Mouse (Mus musculus): Measurements from ENCODE around the gene Tnni1. TPM values are rescaled to one million over a fixed set of nuclear protein-coding genes. Genes with fewer than 3 reads are reported as not detected.

Tnni1 gene
- 2,290 and 3,821 TPM in 2 replicates for polyA plus RNA-seq (2016; fragmentation: Nextera tagmentation; extraction: Ambion mirVana)

GRCm38 (mm10) chr1:135778780-135779535 lies at the start of gene Tnni1:
TSS of gene Tnni1 (plus strand) at chr1:135779434.
- Histone ChIP-seq H3K27me3 (ENCODE audit: insufficient read depth, poor library complexity, severe bottlenecking) (0 out of 2 replicates have a peak, but pooled peaks cover 10% of the 10 kb centered on the region), H3K27ac (peak within 1 kb of the TSS; percentile 67), H3K9me3 (no peaks in the 10 kb centered on the region), H3K36me3 (no peaks in the 10 kb centered on the region), H3K4me1 (peaks cover 42% of the 10 kb centered on the region), H3K4me3 (peak within 1 kb of the TSS; percentile 24; the same call in 1 of the 2 replicates)
- no peak for DNase-seq (ENCODE audit: low spot score)
- WGBS: 28% methylated on average over 22 of the region's 22 CpGs

- peaks cover 70% of the 10 kb centered on the region for H3K4me1 ChIP-seq
- H3K27ac ChIP-seq: peak overlapping the region; percentile 90
- no peaks in the 10 kb centered on the region for H3K27me3 ChIP-seq (ENCODE audit: insufficient read depth, poor library complexity, severe bottlenecking)
- DNase-seq (ENCODE audit: low spot score): no peak
- peak overlapping the region; percentile 82 for H3K4me3 ChIP-seq
- WGBS: 8% methylated on average over 4 of the region's 4 CpGs
- peaks cover 4% of the 10 kb centered on the region; the same call in 1 of the 2 replicates for H3K36me3 ChIP-seq
- no peaks in the 10 kb centered on the region for H3K9me3 ChIP-seq
These were observed 49.4 kb upstream of the Tnni1 start for GRCm38 (mm10) chr1:135729821-135730220.

GRCm38 (mm10) chr1:135730296-135730695 lies 48.9 kb upstream of the Tnni1 start:
- Histone ChIP-seq H3K9me3 (no peaks in the 10 kb centered on the region), H3K36me3 (peaks cover 4% of the 10 kb centered on the region; the same call in 1 of the 2 replicates), H3K27me3 (ENCODE audit: insufficient read depth, poor library complexity, severe bottlenecking) (no peaks in the 10 kb centered on the region), H3K4me1 (peaks cover 75% of the 10 kb centered on the region), H3K4me3 (peak overlapping the region; percentile 82), H3K27ac (peak overlapping the region; percentile 90)
- WGBS: 23% methylated on average over 3 of the region's 3 CpGs
- no peak for DNase-seq (ENCODE audit: low spot score)

GRCm38 (mm10) chr1:135731393-135731792 lies 47.8 kb upstream of the Tnni1 start:
- Histone ChIP-seq H3K36me3 (peaks cover 4% of the 10 kb centered on the region; the same call in 1 of the 2 replicates), H3K4me3 (peak overlapping the region; percentile 82), H3K27ac (peak overlapping the region; percentile 90), H3K9me3 (no peaks in the 10 kb centered on the region), H3K27me3 (ENCODE audit: insufficient read depth, poor library complexity, severe bottlenecking) (no peaks in the 10 kb centered on the region), H3K4me1 (peaks cover 81% of the 10 kb centered on the region)
- 19% methylated on average over 7 of the region's 7 CpGs for WGBS
- DNase-seq (ENCODE audit: low spot score): no peak

GRCm38 (mm10) chr1:135731897-135732684 lies 47.1 kb upstream of the Tnni1 start:
- WGBS: 26% methylated on average over 11 of the region's 11 CpGs
- Histone ChIP-seq H3K27ac (peak overlapping the region; percentile 90), H3K36me3 (peaks cover 11% of the 10 kb centered on the region; the same call in 1 of the 2 replicates), H3K4me1 (peaks cover 86% of the 10 kb centered on the region), H3K4me3 (peak overlapping the region; percentile 82), H3K27me3 (ENCODE audit: insufficient read depth, poor library complexity, severe bottlenecking) (no peaks in the 10 kb centered on the region), H3K9me3 (no peaks in the 10 kb centered on the region)
- peak; percentile 92 for DNase-seq (ENCODE audit: low spot score)

GRCm38 (mm10) chr1:135734225-135734937 lies 44.9 kb upstream of the Tnni1 start:
- H3K36me3 ChIP-seq: peaks cover 18% of the 10 kb centered on the region; the same call in 1 of the 2 replicates
- WGBS: 16% methylated on average over 6 of the region's 7 CpGs

GRCm38 (mm10) chr1:135735460-135735859 lies 43.8 kb upstream of the Tnni1 start:
- Histone ChIP-seq H3K36me3 (peaks cover 22% of the 10 kb centered on the region), H3K4me1 (peaks cover 95% of the 10 kb centered on the region), H3K4me3 (peak overlapping the region; percentile 23; the same call in 1 of the 2 replicates), H3K9me3 (no peaks in the 10 kb centered on the region), H3K27ac (peak overlapping the region; percentile 90), H3K27me3 (ENCODE audit: insufficient read depth, poor library complexity, severe bottlenecking) (no peaks in the 10 kb centered on the region)
- DNase-seq (ENCODE audit: low spot score): no peak
- WGBS: 30% methylated on average over 6 of the region's 6 CpGs

More at GRCm38 (mm10) chr1:135734225-135734937, 44.9 kb upstream of the Tnni1 start:
- no peak for DNase-seq (ENCODE audit: low spot score)
- H3K27ac ChIP-seq: peak overlapping the region; percentile 90
- H3K4me1 ChIP-seq: peaks cover 95% of the 10 kb centered on the region
- H3K4me3 ChIP-seq: peak overlapping the region; percentile 23; the same call in 1 of the 2 replicates
- H3K9me3 ChIP-seq: no peaks in the 10 kb centered on the region
- no peaks in the 10 kb centered on the region for H3K27me3 ChIP-seq (ENCODE audit: insufficient read depth, poor library complexity, severe bottlenecking)

- Histone ChIP-seq H3K4me3 (no peak overlapping the region), H3K27ac (peak overlapping the region; percentile 77; the same call in 1 of the 2 replicates), H3K4me1 (peaks cover 44% of the 10 kb centered on the region), H3K9me3 (no peaks in the 10 kb centered on the region), H3K36me3 (peaks cover 67% of the 10 kb centered on the region), H3K27me3 (ENCODE audit: insufficient read depth, poor library complexity, severe bottlenecking) (no peaks in the 10 kb centered on the region)
- DNase-seq (ENCODE audit: low spot score): no peak
- 87% methylated on average over 7 of the region's 7 CpGs for WGBS
These were observed 34.2 kb upstream of the Tnni1 start for GRCm38 (mm10) chr1:135744987-135745386.

DNA sequence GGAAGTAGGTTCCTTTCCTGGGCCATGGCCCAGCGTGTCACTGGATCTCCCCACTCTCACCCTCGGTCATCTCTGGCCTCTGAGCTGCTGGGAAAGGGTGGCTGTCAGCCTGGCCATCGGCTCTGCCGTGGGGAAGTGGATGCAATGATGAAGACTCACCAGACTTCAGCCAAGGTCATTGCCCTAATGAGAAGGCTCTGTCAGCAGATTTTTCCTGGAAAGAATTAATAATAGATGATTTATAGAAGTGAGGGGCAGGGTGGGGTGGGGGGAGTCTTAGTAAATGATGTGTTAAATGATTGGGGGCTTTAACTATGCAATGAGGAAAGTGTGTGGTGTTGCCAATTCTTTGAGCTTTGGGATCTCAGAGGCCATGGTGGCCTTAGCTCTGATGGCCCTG lies 33.0 kb upstream of the Tnni1 start:
- 84% methylated on average over 4 of the region's 4 CpGs for WGBS
- Histone ChIP-seq H3K27me3 (ENCODE audit: insufficient read depth, poor library complexity, severe bottlenecking) (no peaks in the 10 kb centered on the region), H3K36me3 (peaks cover 78% of the 10 kb centered on the region), H3K9me3 (no peaks in the 10 kb centered on the region), H3K27ac (no peak overlapping the region), H3K4me1 (peaks cover 33% of the 10 kb centered on the region), H3K4me3 (no peak overlapping the region)
- no peak for DNase-seq (ENCODE audit: low spot score)

DNA sequence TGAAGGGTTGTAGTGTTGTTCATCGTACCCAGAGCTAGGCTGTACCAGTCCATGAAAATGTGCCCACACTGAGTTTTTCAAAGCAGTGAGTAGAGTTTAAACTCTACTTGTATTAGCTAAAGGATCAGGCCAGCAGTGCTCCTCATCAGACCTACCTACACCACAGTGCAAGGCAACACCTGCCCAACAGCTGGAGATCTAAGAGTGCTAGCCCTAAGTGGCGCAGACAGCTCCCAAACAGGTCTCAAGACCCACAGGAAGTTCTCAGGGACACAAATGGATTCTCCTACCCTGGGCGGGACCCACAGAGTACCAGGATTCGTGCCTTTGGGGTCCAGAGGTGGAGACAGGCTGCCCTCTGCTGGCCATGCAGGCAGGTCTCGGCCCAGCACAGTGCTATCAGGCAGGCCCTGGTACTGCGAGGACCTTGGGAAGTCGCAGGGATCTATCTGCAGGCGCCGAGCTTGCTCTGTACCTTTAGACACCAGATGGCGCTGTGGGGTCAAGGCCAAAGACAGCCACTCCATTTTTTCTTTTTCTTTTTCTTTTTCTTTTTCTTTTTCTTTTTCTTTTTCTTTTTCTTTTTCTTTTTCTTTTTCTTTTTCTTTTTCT lies 26.4 kb upstream of the Tnni1 start:
- peak overlapping the region; percentile 24; the same call in 1 of the 2 replicates for H3K27ac ChIP-seq
- WGBS: 13% methylated on average over 10 of the region's 10 CpGs
- peak; percentile 97 for DNase-seq (ENCODE audit: low spot score)

GRCm38 (mm10) chr1:135755287-135755686 lies 23.9 kb upstream of the Tnni1 start:
- H3K4me1 ChIP-seq: peaks cover 17% of the 10 kb centered on the region
- no peak overlapping the region for H3K4me3 ChIP-seq
- no peak for DNase-seq (ENCODE audit: low spot score)
- H3K27me3 ChIP-seq (ENCODE audit: insufficient read depth, poor library complexity, severe bottlenecking): no peaks in the 10 kb centered on the region
- H3K36me3 ChIP-seq: peaks cover 21% of the 10 kb centered on the region
- WGBS: 54% methylated on average over 9 of the region's 9 CpGs
- no peaks in the 10 kb centered on the region for H3K9me3 ChIP-seq
- no peak overlapping the region for H3K27ac ChIP-seq

More for the DNA sequence above, 26.4 kb upstream of the Tnni1 start:
- peaks cover 17% of the 10 kb centered on the region for H3K4me1 ChIP-seq
- H3K4me3 ChIP-seq: no peak overlapping the region
- no peaks in the 10 kb centered on the region for H3K9me3 ChIP-seq
- no peaks in the 10 kb centered on the region for H3K27me3 ChIP-seq (ENCODE audit: insufficient read depth, poor library complexity, severe bottlenecking)
- H3K36me3 ChIP-seq: peaks cover 45% of the 10 kb centered on the region

DNA sequence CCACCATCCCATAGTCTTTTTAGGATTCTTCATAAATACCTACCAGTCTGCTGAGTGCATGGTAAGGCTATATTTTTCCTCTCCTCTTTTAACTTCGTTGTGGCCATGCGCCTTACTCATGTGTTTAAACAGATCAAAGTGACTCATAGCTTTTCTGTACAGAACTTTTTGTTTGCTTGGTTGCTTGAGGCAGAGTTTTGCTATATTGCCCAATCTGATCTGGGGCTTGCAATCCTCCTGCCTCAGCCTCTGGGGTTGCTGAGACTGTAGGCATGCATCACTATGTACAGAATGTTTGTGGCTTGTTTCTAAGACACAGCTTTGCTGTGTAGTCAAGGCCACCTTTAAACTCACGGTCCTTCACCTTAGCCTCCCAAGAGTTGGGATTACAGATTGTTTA lies 23.3 kb upstream of the Tnni1 start:
- no peaks in the 10 kb centered on the region for H3K27me3 ChIP-seq (ENCODE audit: insufficient read depth, poor library complexity, severe bottlenecking)
- no peak overlapping the region; the same call in 1 of the 2 replicates for H3K27ac ChIP-seq
- no peak for DNase-seq (ENCODE audit: low spot score)
- no peak overlapping the region for H3K4me3 ChIP-seq
- H3K36me3 ChIP-seq: peaks cover 15% of the 10 kb centered on the region
- H3K4me1 ChIP-seq: peaks cover 17% of the 10 kb centered on the region
- WGBS: 81% methylated on average over 3 of the region's 3 CpGs
- H3K9me3 ChIP-seq: no peaks in the 10 kb centered on the region

All from heart, embryonic 10.5 days (tissue).